In genomic region chr9:51056360-51057324, GRCm38 (mm10) we compare ENCODE assay signal across 14 mouse cellular contexts. TPM values are rescaled to one million over a fixed set of nuclear protein-coding genes. Genes with fewer than 3 reads are reported as not detected.
DNase-seq lines count a peak whose midpoint lies in the region; ATAC-seq lines count a peak whose summit lies in the region.
"Had no signal": no experiment of that assay in that cellular context is flagged by ENCODE, and none has a peak within 500 bp of the region (broad histone marks: within the 10 kb centered on the region; RNA-seq: fewer than 3 reads in every experiment).

No protein-coding gene starts in this region.

- peak; percentile 7 for DNase-seq in gastrocnemius, adult 18-20 months (ENCODE audit: low spot score)
- DNase-seq in gastrocnemius, postnatal 14 days: no peak
- DNase-seq in left cerebral cortex, postnatal 14 days (ENCODE audit: low spot score in 2 of 2): peak; percentile 25
- DNase-seq in left cerebral cortex, postnatal 10 days (ENCODE audit: extremely low spot score in 1 of 2, low spot score in 2 of 2): no peak
- DNase-seq in kidney, postnatal 10 days: peak; percentile 45
- DNase-seq in thymus, postnatal 14 days: no peak
- DNase-seq in spleen, adult 12 weeks (ENCODE audit: low spot score): no peak
- DNase-seq: layer of hippocampus, postnatal 36 days; lung, postnatal 4 days had no signal

- peak; percentile 96 for ATAC-seq in megakaryocyte-erythroid progenitor cell, adult 5-6 weeks (replicated peaks; ENCODE audit: low FRiP score, low TSS enrichment, poor library complexity, severe bottlenecking)
- ATAC-seq: intestine, embryonic 16.5 days had no signal

- intact Hi-C loops in gastrocnemius, postnatal 14 days (cut with DNase I; ENCODE audit: low total_unique reads): no loop called here
- intact Hi-C loops in left cerebral cortex, postnatal 14 days (cut with DNase I): no loop called here
- intact Hi-C loops in left cerebral cortex, postnatal 10 days (cut with DNase I): no loop called here

RNA-seq across cellular contexts. Expression of gene Btg4, which starts 4.1 kb away (rescaled TPM):
- total RNA-seq in gastrocnemius, adult 18-20 months (2021): not detected
- total RNA-seq in gastrocnemius, postnatal 14 days (2021): not detected
- total RNA-seq in left cerebral cortex, postnatal 14 days (2021): not detected
- not detected for total RNA-seq in left cerebral cortex, postnatal 10 days (2021)
- total RNA-seq in megakaryocyte-erythroid progenitor cell, adult 5-6 weeks (2014; fragmentation: Nextera tagmentation): not detected in 2 replicates
- total RNA-seq in megakaryocyte-erythroid progenitor cell, adult 5-6 weeks (2017): not detected in 2 replicates
- total RNA-seq: adrenal gland, adult 18-20 months; G1E; layer of hippocampus, postnatal 36 days; monocyte, adult 5-6 weeks had no signal

RNA-seq across cellular contexts. Expression of gene Layn, which starts 20.3 kb away (rescaled TPM):
- total RNA-seq in gastrocnemius, adult 18-20 months (2021): 1 to 10 TPM; 1.5 to 2.0 TPM
- 1 to 10 TPM; 2.3 to 3.5 TPM for total RNA-seq in gastrocnemius, postnatal 14 days (2021)
- 10 to 100 TPM in 1 of 2 experiments, 1 to 10 TPM in 1; 8.1 to 10.3 TPM for total RNA-seq in left cerebral cortex, postnatal 14 days (2021)
- total RNA-seq in left cerebral cortex, postnatal 10 days (2021): 10 to 100 TPM; 18.4 to 20.3 TPM
- not detected in 2 replicates for total RNA-seq in megakaryocyte-erythroid progenitor cell, adult 5-6 weeks (2014; fragmentation: Nextera tagmentation)
- 6.1 TPM in 1 of 2 replicates, not detected in the other for total RNA-seq in megakaryocyte-erythroid progenitor cell, adult 5-6 weeks (2017)
- total RNA-seq: monocyte, adult 5-6 weeks had no signal

RNA-seq across cellular contexts. Expression of gene 4833427G06Rik, which starts 45.2 kb away (rescaled TPM):
- not detected for total RNA-seq in gastrocnemius, adult 18-20 months (2021)
- total RNA-seq in gastrocnemius, postnatal 14 days (2021): not detected
- total RNA-seq in left cerebral cortex, postnatal 14 days (2021): not detected
- total RNA-seq in left cerebral cortex, postnatal 10 days (2021): under 1 TPM in 1 of 2 experiments, not detected in 1; 0.49 TPM
- not detected in 2 replicates for total RNA-seq in megakaryocyte-erythroid progenitor cell, adult 5-6 weeks (2014; fragmentation: Nextera tagmentation)
- total RNA-seq in megakaryocyte-erythroid progenitor cell, adult 5-6 weeks (2017): not detected in 2 replicates
- total RNA-seq: adrenal gland, adult 18-20 months; layer of hippocampus, postnatal 36 days; monocyte, adult 5-6 weeks had no signal

RNA-seq across cellular contexts. Expression of gene Sik2, which starts 47.8 kb away (rescaled TPM):
- 10 to 100 TPM; 20.8 to 27.2 TPM for total RNA-seq in gastrocnemius, adult 18-20 months (2021)
- 10 to 100 TPM; 12.0 to 13.3 TPM for total RNA-seq in gastrocnemius, postnatal 14 days (2021)
- total RNA-seq in left cerebral cortex, postnatal 14 days (2021): 10 to 100 TPM; 49.0 to 54.6 TPM
- 10 to 100 TPM; 48.8 to 49.8 TPM for total RNA-seq in left cerebral cortex, postnatal 10 days (2021)
- 28.4 and 41.0 TPM in 2 replicates for total RNA-seq in megakaryocyte-erythroid progenitor cell, adult 5-6 weeks (2014; fragmentation: Nextera tagmentation)
- total RNA-seq in megakaryocyte-erythroid progenitor cell, adult 5-6 weeks (2017): 10.6 and 13.2 TPM in 2 replicates

Comparison
In these comparisons a context has a peak if more than half of its experiments do, and no peak if none do; other contexts are left out.
1. DNase-seq: peak in gastrocnemius, adult 18-20 months (single experiment), left cerebral cortex, postnatal 14 days (2 of 2) and kidney, postnatal 10 days (single experiment); none in gastrocnemius, postnatal 14 days (single experiment), left cerebral cortex, postnatal 10 days (0 of 2), thymus, postnatal 14 days (single experiment) and spleen, adult 12 weeks (single experiment).